Mouse (Mus musculus) liver, embryonic 14.5 days (tissue): Measurements from ENCODE around the gene Krt80.

Experiments used
- CTCF ChIP-seq: IDR thresholded peaks from 2 replicates; pipeline ENCODE4 v1.5.1; 2016; ENCODE audit warnings: antibody characterized with exemption, low read depth, control low read depth
- EP300 ChIP-seq: IDR thresholded peaks from 2 replicates; pipeline ENCODE4 v1.6.1; 2016; ENCODE audit warnings: antibody characterized with exemption, low read depth

DNA sequence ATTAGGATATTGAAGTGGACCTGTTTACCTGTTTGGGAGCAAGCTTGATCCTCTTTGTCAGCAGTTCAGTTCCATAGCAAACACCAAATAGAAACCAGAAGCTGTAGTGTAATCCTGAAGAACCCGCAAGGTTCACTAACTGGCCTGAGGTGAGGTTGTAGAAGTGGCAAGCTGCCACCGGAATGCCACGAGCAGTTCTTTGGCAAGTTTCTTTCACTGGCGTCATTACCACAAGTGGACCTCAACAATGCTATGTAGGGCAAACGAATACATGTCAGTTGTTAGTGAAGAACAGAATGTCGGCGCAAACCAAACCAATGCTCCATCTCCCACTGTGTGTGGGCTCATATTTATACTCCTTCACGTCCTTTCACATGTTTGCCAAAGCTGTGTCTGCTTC is 28.3 kb upstream of the Krt80 start:
- TF ChIP-seq CTCF = no peak
- TF ChIP-seq EP300 = no peak
